In the genomic region with DNA sequence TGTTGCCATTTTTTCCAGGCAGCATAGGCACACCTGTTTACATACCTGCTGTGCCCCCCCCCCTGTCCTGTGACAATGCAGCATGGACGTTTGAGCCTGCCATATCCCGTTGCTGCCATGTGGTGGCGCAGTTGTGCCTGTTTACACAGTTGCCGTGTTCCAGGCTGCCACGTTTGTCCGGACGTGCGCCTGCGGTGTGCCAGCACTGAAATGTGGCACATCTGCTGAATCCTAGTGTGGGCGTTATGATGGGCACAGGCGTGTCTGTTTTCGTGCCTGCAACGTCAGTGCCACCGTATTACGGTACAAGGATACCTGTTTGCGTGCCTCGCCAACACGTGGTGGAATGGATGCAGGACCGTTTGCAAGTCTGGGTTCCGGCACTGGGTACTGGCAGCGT, we compare ENCODE assay signal across 8 mouse cellular contexts. TPM values are rescaled to one million over a fixed set of nuclear protein-coding genes. Genes with fewer than 3 reads are reported as not detected.
DNase-seq lines count a peak whose midpoint lies in the region; ATAC-seq lines count a peak whose summit lies in the region.

No protein-coding gene starts in this region.

- H3K36me3 ChIP-seq in limb, embryonic 11.5 days (ENCODE audit: control insufficient read depth, insufficient read depth, low read length), result no peaks in the 10 kb centered on the region
- H3K36me3 ChIP-seq in midbrain, embryonic 10.5 days, result no peaks in the 10 kb centered on the region
- no peaks in the 10 kb centered on the region for H3K36me3 ChIP-seq in stomach, embryonic 15.5 days

- H3K27me3 ChIP-seq in limb, embryonic 11.5 days (ENCODE audit: control insufficient read depth, insufficient read depth, low read length), result no peaks in the 10 kb centered on the region
- H3K27me3 ChIP-seq in midbrain, embryonic 10.5 days (ENCODE audit: low read depth, poor library complexity, severe bottlenecking), result no peaks in the 10 kb centered on the region
- no peaks in the 10 kb centered on the region for H3K27me3 ChIP-seq in stomach, embryonic 15.5 days (replicated peaks)

- H3K9me3 ChIP-seq in limb, embryonic 11.5 days (ENCODE audit: control insufficient read depth, low read length), result no peaks in the 10 kb centered on the region
- H3K9me3 ChIP-seq in midbrain, embryonic 10.5 days (replicated peaks), result no peaks in the 10 kb centered on the region
- no peaks in the 10 kb centered on the region for H3K9me3 ChIP-seq in stomach, embryonic 15.5 days

- no peak overlapping the region for H3K4me3 ChIP-seq in limb, embryonic 11.5 days (ENCODE audit: low read depth, low read length)
- peak overlapping the region; percentile 34 for H3K4me3 ChIP-seq in midbrain, embryonic 10.5 days
- H3K4me3 ChIP-seq in stomach, embryonic 15.5 days (replicated peaks), result no peak overlapping the region

- no peak overlapping the region for H3K27ac ChIP-seq in limb, embryonic 11.5 days (replicated peaks; ENCODE audit: low read depth, low read length)
- H3K27ac ChIP-seq in midbrain, embryonic 10.5 days (replicated peaks), result no peak overlapping the region
- no peak overlapping the region for H3K27ac ChIP-seq in stomach, embryonic 15.5 days

- H3K9ac ChIP-seq in limb, embryonic 11.5 days (ENCODE audit: low read length), result no peak overlapping the region
- no peak overlapping the region for H3K9ac ChIP-seq in stomach, embryonic 15.5 days

- H3K4me2 ChIP-seq in limb, embryonic 11.5 days (ENCODE audit: low read depth, severe bottlenecking), result peak overlapping the region; percentile 31
- H3K4me2 ChIP-seq in stomach, embryonic 15.5 days, result peak overlapping the region; percentile 42

- ATAC-seq in limb, embryonic 11.5 days (ENCODE audit: insufficient number of reproducible peaks, low FRiP score, low TSS enrichment, low read depth), result no peak
- no peak for ATAC-seq in stomach, embryonic 15.5 days (ENCODE audit: insufficient read depth, low FRiP score, low read depth)

- peak; percentile 49 for DNase-seq in gastrocnemius, postnatal 10 days
- no peak for DNase-seq in gastrocnemius, adult 8-10 months (ENCODE audit: low spot score in 2 of 2)
- DNase-seq in cerebellum, adult 9-11 months, result peak; percentile 84
- peak; percentile 51 to 57 for DNase-seq in frontal cortex, postnatal 14 days (ENCODE audit: low spot score in 2 of 2)
- DNase-seq in kidney, adult 11 months, result peak; percentile 34
- DNase-seq in limb, embryonic 11.5 days (ENCODE audit: low spot score), result peak; percentile 71
- DNase-seq in midbrain, embryonic 10.5 days (ENCODE audit: low spot score), result peak; percentile 45

- 14% methylated on average over 21 of the region's 21 CpGs for WGBS in limb, embryonic 11.5 days
- 18% methylated on average over 21 of the region's 21 CpGs for WGBS in midbrain, embryonic 10.5 days
- WGBS in stomach, embryonic 15.5 days, result 13% methylated on average over 21 of the region's 21 CpGs

- no peaks in the 10 kb centered on the region for H3K4me1 ChIP-seq in limb, embryonic 11.5 days (ENCODE audit: control insufficient read depth, insufficient read depth, low read length)
- peaks cover 6% of the 10 kb centered on the region for H3K4me1 ChIP-seq in midbrain, embryonic 10.5 days
- 0 out of 2 replicates have a peak, but pooled peaks cover 4% of the 10 kb centered on the region for H3K4me1 ChIP-seq in stomach, embryonic 15.5 days

RNA-seq across cellular contexts. Expression of a gene that starts 41.7 kb away (rescaled TPM):
- 1 to 10 TPM in 1 of 2 experiments, under 1 TPM in 1; 0.99 to 1.6 TPM for total RNA-seq in gastrocnemius, postnatal 10 days (2021)
- total RNA-seq in gastrocnemius, adult 8-10 months (2022), result under 1 TPM; 0.19 to 0.94 (median 0.37) TPM
- polyA plus RNA-seq in limb, embryonic 11.5 days (2014; fragmentation: Nextera tagmentation; extraction: Ambion mirVana), result 2.5 and 3.1 TPM in 2 replicates
- 7.6 and 10.9 TPM in 2 replicates for polyA plus RNA-seq in midbrain, embryonic 10.5 days (2016; fragmentation: Nextera tagmentation; extraction: Ambion mirVana)
- polyA plus RNA-seq in stomach, embryonic 15.5 days (2015; fragmentation: Nextera tagmentation; extraction: Ambion mirVana), result 5.6 and 5.7 TPM in 2 replicates

Comparison
In these comparisons a context has a peak if more than half of its experiments do, and no peak if none do; other contexts are left out.
1. DNase-seq: peak in gastrocnemius, postnatal 10 days (single experiment), cerebellum, adult 9-11 months (single experiment), frontal cortex, postnatal 14 days (2 of 2), kidney, adult 11 months (single experiment), limb, embryonic 11.5 days (single experiment) and midbrain, embryonic 10.5 days (single experiment); none in gastrocnemius, adult 8-10 months (0 of 2).